Mouse (Mus musculus) stomach, postnatal 0 days (tissue): ENCODE measurements around the gene Elovl7.

Experiments used
- CTCF ChIP-seq: IDR thresholded peaks from 2 replicates; pipeline ENCODE4 v1.5.1; 2016; ENCODE audit warnings: antibody characterized with exemption, low read depth, mild to moderate bottlenecking, moderate library complexity
- EP300 ChIP-seq: optimal IDR thresholded peaks from 2 replicates; pipeline ENCODE3; 2016; ENCODE audit warnings: antibody characterized with exemption

DNA sequence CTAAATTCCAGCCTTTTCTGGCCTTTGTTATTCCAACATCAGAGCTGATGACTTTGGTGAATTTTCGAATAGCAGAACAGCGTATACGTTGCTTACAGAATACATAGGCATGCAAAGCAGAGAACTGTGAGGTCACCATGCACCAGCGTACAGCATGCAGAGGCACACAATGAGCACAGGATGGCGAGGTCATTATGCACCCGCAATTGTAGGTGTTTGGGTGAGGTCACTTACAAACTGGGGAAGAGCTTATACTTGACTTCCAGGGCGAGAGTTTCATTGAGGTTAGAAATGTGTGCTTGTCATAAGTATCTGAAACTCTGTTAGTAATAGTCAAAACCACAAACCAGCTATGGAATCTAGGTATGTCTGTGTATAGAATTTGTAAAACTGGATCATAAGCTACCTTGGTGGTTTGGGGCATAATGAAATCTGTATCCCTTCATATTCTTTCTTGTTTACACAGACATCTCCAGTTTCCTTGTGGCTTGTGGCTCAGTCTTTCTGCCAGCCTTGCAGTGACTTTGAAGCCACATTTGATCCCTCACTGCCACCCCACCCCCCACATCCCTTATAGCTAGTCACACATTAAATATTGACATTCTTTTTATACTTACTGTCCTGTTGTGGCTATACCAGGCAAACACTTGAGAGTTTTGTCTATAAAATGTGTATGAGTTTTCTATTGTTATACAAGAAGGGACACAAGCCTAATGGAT lies 88.9 kb downstream of the Elovl7 start:
- TF ChIP-seq CTCF (no peak), EP300 (no peak)
